Mouse (Mus musculus) mouse embryonic stem cell (cell line): Measurements from ENCODE around the gene Cox10.

Experiments
- in situ Hi-C, 2 experiments: fragments of 300-500 bp; cut with MboI; formaldehyde crosslinking; loops; 1 replicate in 1 of 2; 3 replicates in 1 of 2; pipeline ENCODE4 v1.14.3; 2019 to 2020; ENCODE audit warnings: low sequenced_read_pairs in 2 of 2, low pct_unique_long_range_greater_than_20kb in 1 of 2, mixed read lengths in 1 of 2; ENCODE audit not compliant: unreplicated experiment in 1 of 2

Gene Cox10

GRCm38 (mm10) chr11:63975260-63975899 lies 103.9 kb downstream of the Cox10 start:
- in situ Hi-C loops: no loop called here

GRCm38 (mm10) chr11:63973973-63974372 lies 105.3 kb downstream of the Cox10 start:
- in situ Hi-C loops: no loop called here

GRCm38 (mm10) chr11:63971462-63971861 lies 107.8 kb downstream of the Cox10 start:
- in situ Hi-C loops: no loop called here

- in situ Hi-C loops: no loop called here
These were observed 108.5 kb downstream of the Cox10 start for GRCm38 (mm10) chr11:63970818-63971217.

- in situ Hi-C loops: no loop called here
These were observed 109.9 kb downstream of the Cox10 start for GRCm38 (mm10) chr11:63969205-63969910.

GRCm38 (mm10) chr11:63968388-63969035 lies 110.8 kb downstream of the Cox10 start:
- in situ Hi-C loops: no loop called here

- in situ Hi-C loops: no loop called here
These were observed 111.5 kb downstream of the Cox10 start for GRCm38 (mm10) chr11:63967641-63968387.

GRCm38 (mm10) chr11:63965437-63965836 lies 113.8 kb downstream of the Cox10 start:
- in situ Hi-C loops: no loop called here

GRCm38 (mm10) chr11:63957207-63957606 lies 122.1 kb downstream of the Cox10 start:
- in situ Hi-C loops: loop anchor here in 1 of 2 experiments (5.0 kb wide), 1 partner anchor 35 kb away; the partner anchor contains the start of gene Hs3st3b1

- in situ Hi-C loops: loop anchor here in 1 of 2 experiments (5.0 kb wide), 1 partner anchor 34 kb away; the partner anchor contains the start of gene Hs3st3b1
These were observed 122.5 kb downstream of the Cox10 start for GRCm38 (mm10) chr11:63956748-63957147.

- in situ Hi-C loops: no loop called here
These were observed 125.4 kb downstream of the Cox10 start for GRCm38 (mm10) chr11:63953887-63954286.

- in situ Hi-C loops: no loop called here
These were observed 126.5 kb downstream of the Cox10 start for GRCm38 (mm10) chr11:63952743-63953191.

- in situ Hi-C loops: no loop called here
These were observed 127.2 kb downstream of the Cox10 start for GRCm38 (mm10) chr11:63951831-63952631.

GRCm38 (mm10) chr11:63948371-63948770 lies 130.9 kb downstream of the Cox10 start:
- in situ Hi-C loops: no loop called here

- in situ Hi-C loops: no loop called here
These were observed 132.2 kb downstream of the Cox10 start for GRCm38 (mm10) chr11:63947024-63947423.

GRCm38 (mm10) chr11:63943947-63944346 lies 135.3 kb downstream of the Cox10 start:
- in situ Hi-C loops: no loop called here

- in situ Hi-C loops: no loop called here
These were observed 135.9 kb downstream of the Cox10 start for GRCm38 (mm10) chr11:63943268-63943890.

GRCm38 (mm10) chr11:63942177-63942576 lies 137.1 kb downstream of the Cox10 start:
- in situ Hi-C loops: no loop called here
